Mouse (Mus musculus) common myeloid progenitor, adult 5-6 weeks (primary cell): ENCODE data around the gene Cfap97d2. TPM values are rescaled to one million over a fixed set of nuclear protein-coding genes. Genes with fewer than 3 reads are reported as not detected.
A peak's percentile ranks its signal among the peaks of the same experiment; 100 is the strongest.
"Not testable (repeated sequence)": the region's sequence is repeated elsewhere in the genome, so short reads cannot be mapped to it uniquely, and the experiment has no call there.

Experiments
- ATAC-seq: replicated peaks from 2 replicates; pipeline ENCODE4 v1.8.0; 2016; ENCODE audit warnings: low read depth, mild to moderate bottlenecking, moderate TSS enrichment, inconsistent platforms; ENCODE audit not compliant: poor library complexity, severe bottlenecking
- total RNA-seq: library from RNA; stranded (forward); fragments of 200-1000, 187-1606 nt; gene quantifications from 2 replicates; pipeline ENCODE4 v1.2.3, GENCODE M21; 2017

Cfap97d2 gene
- total RNA-seq, 1 experiment from 2014 or later: not detected

DNA sequence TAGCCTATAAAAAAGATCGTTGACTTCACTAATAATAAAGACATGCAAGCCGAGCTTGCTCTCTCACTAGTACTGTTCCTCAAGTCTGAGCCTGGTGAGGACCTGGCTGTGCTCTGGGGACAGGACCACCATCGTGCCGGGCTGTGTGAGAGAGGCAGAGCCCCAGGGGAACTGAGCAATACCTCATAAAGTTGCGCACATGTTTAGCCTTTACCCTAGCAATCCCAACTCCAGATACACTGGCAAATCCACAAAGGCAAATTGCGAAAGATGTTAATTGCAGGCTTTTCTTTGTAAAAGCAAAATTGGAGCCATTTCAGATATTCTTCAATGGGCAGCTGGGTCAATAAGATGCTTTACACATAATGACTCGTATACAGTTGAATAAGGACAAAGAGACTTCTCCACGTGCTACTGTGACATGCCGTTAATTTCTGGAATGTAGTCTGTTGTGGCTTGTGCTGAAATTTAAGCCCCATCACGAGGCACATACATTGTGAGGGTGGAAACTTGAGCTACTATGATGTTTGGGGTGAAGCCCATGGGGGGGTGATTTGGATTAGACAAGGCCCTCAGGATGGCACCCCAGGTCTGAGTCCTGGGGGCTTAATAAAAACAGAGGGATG lies 21.9 kb downstream of the Cfap97d2 start:
- no peak for ATAC-seq

DNA sequence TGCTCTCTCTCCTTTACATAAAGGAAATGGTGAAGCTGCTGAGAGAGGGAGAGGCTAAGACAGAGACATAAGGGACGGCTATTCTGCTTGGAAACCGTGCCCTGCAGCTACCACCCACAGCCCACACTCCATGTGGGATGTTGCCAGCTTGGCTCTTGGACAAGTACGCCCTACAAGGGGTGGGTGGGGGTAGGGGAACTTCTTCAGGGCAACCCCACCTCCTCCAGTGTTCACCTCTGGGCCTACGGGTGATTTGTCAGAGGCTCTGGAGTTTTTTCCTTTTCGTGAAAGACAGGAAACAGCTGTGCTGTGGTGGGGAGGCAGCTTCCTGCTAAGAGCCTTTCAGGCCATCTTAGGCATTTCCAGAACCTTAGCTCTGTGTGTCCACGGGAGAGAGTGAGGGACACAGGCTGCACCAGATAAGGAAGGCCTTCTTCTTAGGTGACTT lies 34.7 kb downstream of the Cfap97d2 start:
- peak; percentile 88 for ATAC-seq

GRCm38 (mm10) chr8:13740817-13741613 lies 35.3 kb downstream of the Cfap97d2 start:
- ATAC-seq: peak; percentile 49

DNA sequence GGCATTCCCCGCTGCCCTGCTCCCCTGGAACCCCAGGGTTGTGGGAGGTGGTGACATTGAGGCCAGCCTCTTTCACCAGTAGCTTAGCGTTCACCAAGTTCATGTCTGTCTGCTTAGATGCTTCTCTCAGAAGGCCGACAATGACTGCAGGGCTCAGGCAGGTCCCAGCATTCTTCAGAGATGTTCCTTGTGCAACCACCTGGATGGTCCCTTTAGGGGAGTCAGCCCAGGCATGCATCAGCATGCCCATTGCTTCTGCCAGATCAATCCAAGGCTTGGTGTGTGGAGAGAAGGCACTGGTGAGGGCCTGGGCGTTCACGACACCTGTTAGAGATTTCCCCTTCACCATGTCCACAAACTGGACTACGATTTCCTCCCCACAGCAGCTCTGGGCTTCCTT lies 40.5 kb downstream of the Cfap97d2 start:
- ATAC-seq: not testable (repeated sequence)

GRCm38 (mm10) chr8:13747626-13748025 lies 41.9 kb downstream of the Cfap97d2 start:
- no peak for ATAC-seq

DNA sequence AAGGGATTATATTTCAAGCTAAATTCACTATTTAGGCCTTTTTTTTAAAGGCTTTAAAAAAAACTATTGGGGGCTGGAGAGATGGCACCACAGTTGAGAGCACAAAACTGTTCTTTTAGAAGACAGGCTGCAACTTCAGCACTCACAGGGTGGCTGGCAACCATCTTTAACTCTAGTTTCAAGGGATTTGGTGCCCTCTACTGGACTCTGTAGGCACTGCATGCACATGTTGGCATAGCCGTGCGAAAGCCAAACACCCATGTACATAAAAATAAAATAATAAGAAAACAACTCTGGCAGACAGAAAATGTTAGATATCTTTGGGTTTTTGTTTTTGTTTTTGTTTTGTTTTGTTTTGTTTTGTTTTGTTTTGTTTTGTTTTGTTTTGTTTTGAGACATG lies 48.0 kb downstream of the Cfap97d2 start:
- peak; percentile 67 for ATAC-seq

DNA sequence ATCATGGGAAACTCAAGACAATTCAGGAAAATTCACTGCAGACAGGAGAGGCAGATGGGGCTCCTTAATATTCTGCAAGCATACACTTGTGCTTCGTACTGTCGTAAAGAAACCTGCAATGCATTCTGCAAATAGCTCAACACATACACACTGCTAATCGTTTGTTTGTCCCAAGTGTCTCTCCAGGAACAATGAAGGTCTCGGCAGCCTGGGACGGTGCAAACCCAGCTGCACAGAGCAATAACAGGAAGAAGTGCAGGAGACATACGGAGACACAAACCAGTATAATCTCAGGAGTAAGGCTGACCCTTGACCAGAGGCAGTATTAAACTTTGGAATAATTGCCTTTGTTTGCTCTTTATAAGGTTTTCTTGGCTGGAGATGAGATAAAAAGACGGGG lies 50.8 kb downstream of the Cfap97d2 start:
- ATAC-seq: no peak

- ATAC-seq: peak; percentile 90
Measured at GRCm38 (mm10) chr8:13756982-13757804, 51.5 kb downstream of the Cfap97d2 start, which contains the start of gene Cdc16. Cdc16 (plus strand) TSS chr8:13757676.

DNA sequence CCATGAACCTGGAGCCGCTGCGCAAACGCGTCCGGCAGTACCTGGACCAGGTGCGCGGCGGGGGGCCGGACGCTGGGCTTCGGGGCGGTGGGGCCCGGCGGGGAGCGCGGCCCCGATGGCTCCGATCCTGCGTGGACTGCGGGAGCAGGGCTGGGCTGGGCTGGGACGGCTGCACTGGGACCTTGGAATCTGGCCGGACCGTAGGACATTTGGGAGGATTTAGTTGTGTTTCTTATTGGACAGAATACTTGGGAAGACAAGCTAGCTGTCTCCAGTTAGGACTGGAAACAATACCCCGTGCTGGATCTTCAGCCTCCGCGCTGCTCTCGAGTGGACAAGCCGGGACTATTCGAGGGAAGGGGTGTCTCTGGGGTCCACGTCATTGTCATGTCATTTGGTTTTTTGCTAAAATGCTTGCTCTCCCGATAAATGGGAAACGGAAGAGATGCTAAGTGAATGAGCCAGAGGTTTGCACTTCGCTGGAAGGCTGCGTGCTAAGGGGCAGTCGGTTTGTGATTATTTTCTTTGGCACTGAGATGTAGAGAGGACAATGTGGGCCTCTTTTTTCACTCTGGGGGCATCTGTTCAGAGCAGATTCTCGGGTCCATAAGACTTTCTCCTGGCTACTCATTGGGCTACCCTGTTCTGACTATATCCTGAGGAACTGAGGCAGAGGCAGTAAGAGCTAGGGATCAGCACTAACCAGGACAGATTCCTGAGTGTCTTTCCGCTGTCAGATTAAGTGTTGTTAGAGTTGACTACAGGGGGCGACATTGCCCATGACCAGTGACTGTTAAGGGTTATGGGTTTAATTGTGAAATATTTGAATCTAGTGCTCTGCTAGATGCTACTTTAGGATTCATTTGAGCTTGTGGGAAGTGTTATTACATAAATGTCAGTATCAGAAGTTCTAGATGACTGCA lies 52.4 kb downstream of the Cfap97d2 start:
- peak; percentile 83 for ATAC-seq

DNA sequence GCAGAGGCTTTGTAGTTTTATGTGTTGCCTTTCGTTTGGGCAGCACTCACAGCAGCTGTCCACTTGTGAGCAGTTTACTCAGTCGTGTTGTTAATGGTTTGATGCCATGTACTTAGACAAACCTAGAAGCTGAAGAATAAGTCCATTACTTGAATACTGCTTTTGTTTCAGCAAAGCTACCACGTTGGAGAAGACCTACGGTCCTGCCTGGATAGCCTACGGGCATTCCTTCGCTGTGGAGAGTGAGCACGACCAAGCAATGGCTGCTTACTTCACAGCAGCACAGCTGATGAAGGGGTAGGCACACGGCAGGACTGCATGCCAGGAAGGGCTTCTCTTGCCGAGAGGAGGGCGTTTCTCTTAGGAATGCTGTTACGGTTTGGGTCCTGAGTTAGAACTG lies 63.5 kb downstream of the Cfap97d2 start:
- ATAC-seq: no peak

DNA sequence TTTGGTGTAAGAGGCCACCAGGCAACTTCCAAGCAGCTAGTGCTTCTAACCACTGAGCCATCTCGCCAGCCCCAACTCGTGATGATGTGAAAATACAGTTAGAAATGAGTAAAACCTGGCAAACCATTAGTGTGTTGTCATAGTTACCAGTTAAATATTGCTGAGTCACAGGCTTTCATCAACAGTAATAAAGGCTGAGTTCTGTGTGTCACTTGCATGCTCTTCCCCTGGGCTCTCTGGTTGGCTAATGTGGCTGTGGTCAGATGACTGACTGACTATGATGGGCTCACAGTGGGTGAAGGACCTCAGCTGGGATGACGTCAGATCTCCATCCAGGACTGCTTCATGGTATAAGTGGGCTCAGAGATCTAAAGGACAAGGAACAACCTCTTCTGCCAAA lies 74.8 kb downstream of the Cfap97d2 start:
- no peak for ATAC-seq

- ATAC-seq: peak; percentile 88
Measured at GRCm38 (mm10) chr8:13785250-13785763, 79.6 kb downstream of the Cfap97d2 start, which contains the start of gene Upf3a. Upf3a (plus strand) TSS chr8:13785615.

GRCm38 (mm10) chr8:13785764-13786299 lies 80.1 kb downstream of the Cfap97d2 start:
- peak; percentile 65 for ATAC-seq

GRCm38 (mm10) chr8:13789606-13790005 lies 83.9 kb downstream of the Cfap97d2 start:
- no peak for ATAC-seq

Other genes with a start within 250 kb of the Cfap97d2 start
- 0.32 and 0.39 TPM in 2 replicates for gene Gas6, start 211.4 kb upstream of the Cfap97d2 start, total RNA-seq
- not detected in 2 replicates for gene 1700029H14Rik, start 143.4 kb upstream of the Cfap97d2 start, total RNA-seq
- 55.0 and 96.1 TPM in 2 replicates for gene Rasa3, start 28.3 kb upstream of the Cfap97d2 start, total RNA-seq
- 54.1 and 60.0 TPM in 2 replicates for gene Cdc16, start 51.8 kb downstream of the Cfap97d2 start, total RNA-seq
- gene Upf3a, start 79.7 kb downstream of the Cfap97d2 start, total RNA-seq: 24.5 and 31.8 TPM in 2 replicates
- not detected in 2 replicates for gene AF366264, start 132.5 kb downstream of the Cfap97d2 start, total RNA-seq
- 34.2 and 40.2 TPM in 2 replicates for gene Champ1, start 163.8 kb downstream of the Cfap97d2 start, total RNA-seq
- 4.5 and 7.8 TPM in 2 replicates for gene Coprs, start 184.4 kb downstream of the Cfap97d2 start, total RNA-seq